Mouse (Mus musculus) hindbrain, postnatal 0 days (tissue): ENCODE data around the gene Hspb7. TPM values are rescaled to one million over a fixed set of nuclear protein-coding genes. Genes with fewer than 3 reads are reported as not detected.

Experiments used
- ATAC-seq: fragments of 200-750 bp; cut with Nextera tagmentation; 2 replicates; pipeline ENCODE4 v1.8.0; 2017; ENCODE audit warnings: mild to moderate bottlenecking, moderate TSS enrichment, moderate library complexity
- DNase-seq: peaks from one replicate; pipeline ENCODE4 v3.0.0-alpha.2; 2015; ENCODE audit warnings: low spot score
- H3K27ac ChIP-seq: fragments of 300-500 bp; sonication (generic); 2 replicates; pipeline ENCODE4 v1.5.1; 2014; ENCODE audit warnings: mild to moderate bottlenecking
- H3K27me3 ChIP-seq: fragments of 300-500 bp; sonication (generic); 2 replicates; pipeline ENCODE4 v1.6.1; 2014; ENCODE audit warnings: low read length, mixed read lengths; ENCODE audit not compliant: insufficient read depth
- H3K36me3 ChIP-seq: fragments of 300-500 bp; sonication (generic); 2 replicates; pipeline ENCODE4 v1.6.1; 2014; ENCODE audit warnings: low read length, mixed read lengths; ENCODE audit not compliant: insufficient read depth
- H3K4me1 ChIP-seq: fragments of 300-500 bp; sonication (generic); 2 replicates; pipeline ENCODE4 v1.6.1; 2014; ENCODE audit warnings: antibody characterized with exemption, low read length, mixed read lengths; ENCODE audit not compliant: insufficient read depth
- H3K4me2 ChIP-seq: fragments of 300-500 bp; sonication (generic); 2 replicates; pipeline ENCODE4 v1.6.1; 2014; ENCODE audit warnings: low read depth, mild to moderate bottlenecking, low read length, moderate library complexity, mixed read lengths
- H3K4me3 ChIP-seq: fragments of 300-500 bp; sonication (generic); 2 replicates; pipeline ENCODE4 v1.5.1; 2014; ENCODE audit warnings: low read length
- H3K9ac ChIP-seq: fragments of 300-500 bp; sonication (generic); replicated peaks from 2 replicates; pipeline ENCODE4 v1.6.1; 2014; ENCODE audit warnings: mild to moderate bottlenecking, low read length, moderate library complexity, mixed read lengths
- H3K9me3 ChIP-seq: fragments of 300-500 bp; sonication (generic); 2 replicates; pipeline ENCODE4 v1.6.1; 2016; ENCODE audit warnings: low read length, mixed read lengths
- CTCF ChIP-seq: IDR thresholded peaks from 2 replicates; pipeline ENCODE4 v1.5.1; 2016; ENCODE audit warnings: antibody characterized with exemption, control low read depth, low read depth
- WGBS: fragments of 180-500 bp; shearing (Covaris S2); extraction: QIAGEN DNeasy Blood & Tissue Kit; methylation state at CpG from one replicate; pipeline ENCODE4 v1.1.7; 2014; 5-methylcytosine and 5-hydroxymethylcytosine counted together
- polyA plus RNA-seq: library from polyadenylated mRNA; unstranded; fragments of >200 nt; fragmentation: Nextera tagmentation; extraction: Ambion mirVana; gene quantifications from 2 replicates; pipeline ENCODE4 v1.2.1, GENCODE M21; 2015
- total RNA-seq: library from RNA; depleted of rRNA; stranded (reverse); fragments of >200 nt; gene quantifications from 2 replicates; pipeline ENCODE4 v1.2.3, GENCODE M21; 2014

The Hspb7 gene
- total and polyA plus RNA-seq, 2 experiments from 2014 or later: 0.06 TPM; not detected in 1

DNA sequence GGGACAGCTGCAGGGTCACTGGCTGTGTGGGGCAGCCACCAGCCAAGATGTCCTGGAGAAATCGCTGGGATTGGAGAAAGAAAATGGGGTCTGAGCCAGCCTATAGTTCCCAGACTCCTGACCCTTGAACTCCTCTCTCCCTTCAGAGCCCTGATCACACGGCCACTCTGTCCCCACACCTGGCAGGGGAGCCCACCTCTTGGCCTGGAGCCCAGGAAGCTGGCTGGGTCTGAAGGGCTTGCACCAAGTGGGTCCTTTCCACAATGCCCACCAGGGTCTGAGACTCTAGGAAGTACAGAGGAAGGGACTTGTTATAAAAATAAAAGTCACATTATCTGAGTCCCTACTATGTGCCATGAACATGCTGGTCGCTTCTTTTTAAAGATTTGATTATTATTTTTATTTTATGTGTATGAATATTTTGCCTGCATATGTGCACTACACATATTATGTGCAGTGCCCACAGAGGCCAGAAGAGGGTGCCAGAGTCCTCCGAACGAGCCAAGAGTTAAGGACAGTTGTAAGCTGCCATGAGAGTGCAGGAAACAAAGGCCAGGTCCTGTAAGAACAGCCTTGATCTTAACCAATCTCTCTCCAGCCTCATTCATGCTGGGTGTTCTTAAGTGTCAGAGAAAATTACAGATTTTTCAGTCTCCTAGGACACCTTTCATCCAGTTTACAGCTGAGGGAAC lies 33.3 kb upstream of the Hspb7 start:
- H3K4me2 ChIP-seq: no peak overlapping the region
- DNase-seq (peak; percentile 84), ATAC-seq (peak; percentile 25; the same call in 1 of the 2 replicates)
- H3K4me3 ChIP-seq: no peak overlapping the region
- peak; percentile 85 for TF ChIP-seq CTCF
- WGBS: 18% methylated on average over 5 of the region's 5 CpGs
- H3K9me3 ChIP-seq: no peaks in the 10 kb centered on the region
- H3K4me1 ChIP-seq: no peaks in the 10 kb centered on the region
- H3K27me3 ChIP-seq: peaks cover 12% of the 10 kb centered on the region
- no peak overlapping the region for H3K9ac ChIP-seq
- 0 out of 2 replicates have a peak, but pooled peaks cover 5% of the 10 kb centered on the region for H3K36me3 ChIP-seq
- no peak overlapping the region for H3K27ac ChIP-seq

DNA sequence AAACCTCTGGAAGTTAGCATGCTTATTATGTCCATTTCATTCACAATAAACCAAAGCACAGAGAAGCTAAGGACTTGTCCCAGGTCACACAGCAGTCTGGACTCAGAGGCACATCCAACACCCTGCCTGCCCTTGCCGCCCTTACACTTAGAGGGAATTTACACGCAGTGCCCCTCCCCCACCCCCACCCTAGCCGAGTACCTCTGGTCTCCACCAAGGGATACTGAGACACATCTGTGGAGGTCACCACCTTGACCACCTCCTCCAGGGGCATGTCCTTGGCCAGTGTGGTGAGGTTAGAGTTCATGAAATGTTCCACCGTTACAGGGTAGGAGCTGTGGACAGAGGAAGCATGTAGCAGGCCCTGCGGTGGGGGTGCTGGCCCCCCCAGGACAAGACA lies 32.6 kb upstream of the Hspb7 start:
- Histone ChIP-seq H3K36me3 (0 out of 2 replicates have a peak, but pooled peaks cover 5% of the 10 kb centered on the region), H3K9me3 (no peaks in the 10 kb centered on the region), H3K4me3 (no peak overlapping the region), H3K4me2 (no peak overlapping the region), H3K27ac (no peak overlapping the region), H3K9ac (no peak overlapping the region), H3K4me1 (no peaks in the 10 kb centered on the region), H3K27me3 (peaks cover 10% of the 10 kb centered on the region; the same call in 1 of the 2 replicates)
- ATAC-seq (no peak), DNase-seq (no peak)
- TF ChIP-seq CTCF: no peak
- WGBS: 71% methylated on average over 5 of the region's 5 CpGs

DNA sequence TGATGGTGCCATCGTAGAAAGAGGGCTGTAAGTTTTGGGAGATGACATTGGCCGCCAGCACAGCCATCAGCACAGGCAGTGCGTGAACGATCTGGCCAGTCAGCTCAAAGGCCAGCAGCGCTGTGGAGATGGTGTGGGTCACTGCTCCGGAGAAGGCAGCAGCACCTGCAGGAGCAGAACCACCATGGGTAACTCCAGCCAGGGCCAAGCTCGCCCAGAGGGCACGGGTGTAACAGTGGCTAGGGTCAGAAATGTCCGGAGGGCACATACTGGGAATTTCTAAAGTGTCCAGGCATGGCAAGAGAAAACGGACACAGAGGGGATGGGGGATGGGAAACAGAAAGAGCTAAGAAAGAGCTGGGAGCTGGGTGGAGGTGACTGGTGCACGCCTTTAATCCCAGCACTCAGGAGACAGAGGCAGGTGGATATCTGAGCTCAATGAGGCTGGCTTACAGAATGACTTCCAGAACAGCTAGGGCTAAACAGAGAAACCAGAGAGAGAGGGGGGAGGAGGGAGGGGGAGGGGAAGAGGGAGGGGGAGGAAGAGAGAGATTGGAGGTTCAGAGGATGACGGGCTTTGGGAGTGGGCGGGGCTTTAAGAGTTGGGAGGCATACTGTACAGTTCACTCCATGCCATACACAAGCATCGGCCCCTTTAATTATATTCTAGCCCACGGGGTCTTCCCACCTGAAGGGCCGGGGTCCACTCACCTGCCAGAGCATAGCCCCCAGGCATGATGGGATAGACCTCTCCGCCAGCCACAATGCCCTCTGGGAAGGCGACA lies 31.0 kb upstream of the Hspb7 start:
- H3K4me3 ChIP-seq: no peak overlapping the region
- 72% methylated on average over 18 of the region's 18 CpGs for WGBS

DNA sequence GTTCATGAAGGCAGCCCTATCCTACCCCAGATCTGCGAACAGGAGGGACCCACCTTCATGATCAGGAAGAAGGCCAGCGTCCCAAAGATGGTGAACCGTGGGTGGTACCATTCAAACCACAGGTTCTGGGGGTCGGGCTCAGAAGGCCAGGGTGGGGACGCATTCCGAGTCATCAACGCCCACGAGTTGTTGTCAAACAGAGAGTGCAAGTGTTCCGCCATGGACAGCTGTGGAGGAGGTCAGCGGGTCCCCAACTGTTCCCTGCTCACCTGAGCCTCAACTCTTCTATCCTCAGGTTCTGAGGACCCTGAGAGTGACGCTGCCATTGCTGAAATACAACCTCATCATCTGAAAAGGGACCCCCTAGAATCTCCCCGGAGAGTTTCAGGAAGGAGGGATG lies 29.3 kb upstream of the Hspb7 start:
- Histone ChIP-seq H3K4me2 (no peak overlapping the region), H3K9me3 (no peaks in the 10 kb centered on the region), H3K36me3 (no peaks in the 10 kb centered on the region), H3K4me3 (no peak overlapping the region), H3K27me3 (no peaks in the 10 kb centered on the region), H3K9ac (no peak overlapping the region), H3K4me1 (no peaks in the 10 kb centered on the region), H3K27ac (no peak overlapping the region)
- DNase-seq (no peak), ATAC-seq (no peak)
- no peak for TF ChIP-seq CTCF
- WGBS: 81% methylated on average over 12 of the region's 12 CpGs

More for the DNA sequence above, 31.0 kb upstream of the Hspb7 start:
- Histone ChIP-seq H3K9me3 (no peaks in the 10 kb centered on the region), H3K36me3 (no peaks in the 10 kb centered on the region), H3K27me3 (0 out of 2 replicates have a peak, but pooled peaks cover 3% of the 10 kb centered on the region), H3K27ac (no peak overlapping the region), H3K9ac (no peak overlapping the region), H3K4me1 (no peaks in the 10 kb centered on the region), H3K4me2 (no peak overlapping the region)
- no peak for TF ChIP-seq CTCF
- DNase-seq (no peak), ATAC-seq (no peak)

DNA sequence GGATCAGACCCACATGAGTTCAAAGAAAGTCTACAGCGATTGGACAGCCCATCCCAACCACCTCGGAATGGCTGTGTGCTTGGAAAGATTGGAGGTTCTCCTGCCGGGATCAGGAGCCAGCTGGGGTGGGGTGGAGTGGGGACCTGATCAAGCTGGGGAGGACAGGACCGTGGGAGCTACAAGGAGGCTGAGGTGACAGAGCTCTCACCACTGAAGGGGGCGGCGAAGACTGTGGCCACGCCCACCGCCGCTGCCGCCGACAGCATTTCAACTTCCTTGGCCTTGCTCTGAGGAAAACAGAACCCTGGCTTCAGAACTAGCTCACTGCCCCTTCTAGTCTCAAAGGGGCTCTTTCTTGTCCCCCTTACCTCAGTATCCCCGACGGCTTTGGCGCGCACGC lies 25.8 kb upstream of the Hspb7 start:
- TF ChIP-seq CTCF: no peak
- Histone ChIP-seq H3K9ac (no peak overlapping the region), H3K36me3 (no peaks in the 10 kb centered on the region), H3K9me3 (no peaks in the 10 kb centered on the region), H3K27me3 (no peaks in the 10 kb centered on the region), H3K27ac (no peak overlapping the region), H3K4me1 (no peaks in the 10 kb centered on the region), H3K4me2 (0 out of 2 replicates have a peak overlapping the region, but pooled peaks have one; percentile 7), H3K4me3 (no peak overlapping the region)
- 21% methylated on average over 16 of the region's 16 CpGs for WGBS
- ATAC-seq: no peak
- no peak for DNase-seq

DNA sequence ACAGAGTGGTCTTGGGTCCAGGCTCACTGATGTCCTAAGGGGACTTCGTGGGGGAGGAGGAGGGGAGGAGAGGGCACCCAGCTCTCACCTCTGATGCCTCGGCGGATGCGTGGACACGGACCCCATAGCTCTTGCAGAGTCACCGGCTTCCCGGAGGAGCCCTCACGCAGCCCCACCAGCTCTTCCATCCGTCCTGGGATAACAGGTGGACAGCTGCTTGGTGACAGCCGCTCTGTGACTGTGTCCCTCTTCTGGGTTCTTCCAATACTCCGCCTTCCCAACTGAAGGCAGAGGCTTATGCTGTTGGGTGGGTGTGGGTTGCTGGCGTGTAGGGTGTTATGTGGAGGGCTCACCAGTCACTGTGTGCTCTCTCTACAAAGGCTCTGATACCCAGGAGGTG lies 22.7 kb upstream of the Hspb7 start:
- Histone ChIP-seq H3K9me3 (no peaks in the 10 kb centered on the region), H3K4me2 (no peak overlapping the region), H3K4me1 (no peaks in the 10 kb centered on the region), H3K36me3 (no peaks in the 10 kb centered on the region), H3K9ac (no peak overlapping the region), H3K27ac (no peak overlapping the region), H3K27me3 (no peaks in the 10 kb centered on the region), H3K4me3 (no peak overlapping the region)
- TF ChIP-seq CTCF: no peak
- 69% methylated on average over 12 of the region's 12 CpGs for WGBS
- no peak for ATAC-seq
- DNase-seq: no peak
